Mouse (Mus musculus): Measurements from ENCODE around the gene Ppm1h. TPM values are rescaled to one million over a fixed set of nuclear protein-coding genes. Genes with fewer than 3 reads are reported as not detected.

Gene Ppm1h
- polyA plus RNA-seq, 1 experiment from 2014 or later: 5.9 TPM

DNA sequence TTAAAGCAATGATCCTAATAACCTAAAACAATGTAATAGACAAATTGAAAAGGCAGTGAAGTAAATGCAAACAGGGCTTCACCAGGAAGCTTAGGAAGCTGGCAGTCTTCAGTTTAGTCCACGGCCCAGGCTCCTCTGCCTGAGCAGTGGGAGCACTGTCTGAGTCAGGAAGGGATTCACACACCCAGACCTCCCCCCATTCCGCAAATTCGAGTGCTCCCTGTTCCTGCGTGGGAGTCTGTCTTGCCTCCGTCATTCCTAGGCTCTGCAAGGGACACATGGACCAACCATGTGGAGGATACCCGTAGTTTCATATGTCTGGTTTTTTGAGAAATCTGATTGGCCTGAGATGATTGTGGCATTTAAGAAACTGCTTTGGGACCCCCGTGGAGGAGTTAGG, 67.6 kb downstream of the Ppm1h start:
- Histone ChIP-seq H3K4me3 (ENCODE audit: low read depth, low read length) (no peak overlapping the region), H3K27me3 (ENCODE audit: control insufficient read depth, insufficient read depth, low read length) (no peaks in the 10 kb centered on the region), H3K36me3 (ENCODE audit: control insufficient read depth, insufficient read depth, low read length) (no peaks in the 10 kb centered on the region), H3K9me3 (ENCODE audit: control insufficient read depth, low read length) (no peaks in the 10 kb centered on the region), H3K27ac (ENCODE audit: low read depth, low read length) (no peak overlapping the region), H3K4me2 (no peak overlapping the region), H3K4me1 (ENCODE audit: control insufficient read depth, insufficient read depth, low read length) (no peaks in the 10 kb centered on the region), H3K9ac (ENCODE audit: low read length) (no peak overlapping the region)
- 81% methylated on average over 7 of the region's 7 CpGs for WGBS
- ATAC-seq (ENCODE audit: low FRiP score) (no peak), DNase-seq (ENCODE audit: low spot score, missing footprints) (no peak)

DNA sequence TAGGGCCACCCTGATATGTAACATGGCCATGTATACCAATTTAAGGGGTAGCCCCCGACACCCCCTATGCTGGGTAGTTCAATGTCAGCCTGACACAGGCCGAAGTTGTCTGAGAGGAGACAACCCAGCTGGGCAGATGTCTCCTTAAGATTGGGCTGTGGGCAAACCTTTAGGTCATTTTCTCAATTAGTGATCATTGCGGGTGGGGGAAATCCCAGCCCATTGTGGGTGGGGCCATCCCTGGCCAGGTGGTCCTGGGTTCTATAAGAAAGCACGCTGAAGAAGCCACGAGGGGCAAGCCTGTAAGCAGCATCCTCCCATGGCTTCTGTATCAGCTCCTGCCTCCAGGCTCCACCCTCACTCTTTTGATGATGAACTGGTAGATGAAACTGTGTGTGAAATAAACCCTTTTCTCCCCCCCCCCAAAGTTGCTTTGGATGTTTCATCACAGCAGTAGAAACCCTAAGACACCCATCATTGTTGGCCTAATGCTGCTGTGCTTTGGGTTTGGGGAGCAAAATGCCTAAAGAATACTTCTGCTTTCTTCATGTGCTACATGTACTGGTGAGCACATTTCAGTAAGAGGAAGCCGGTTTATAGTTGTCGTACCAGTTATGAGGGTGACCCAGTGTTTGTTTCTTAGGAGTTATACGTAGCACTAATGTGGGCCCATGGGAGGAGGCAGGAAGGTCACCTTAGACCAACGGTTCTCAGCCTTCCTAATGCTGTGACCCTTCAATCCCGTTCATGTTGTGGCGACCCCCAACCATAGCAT, 68.8 kb downstream of the Ppm1h start:
- no peak overlapping the region for H3K27ac ChIP-seq (ENCODE audit: low read depth, low read length)
- H3K4me3 ChIP-seq (ENCODE audit: low read depth, low read length): no peak overlapping the region
- H3K4me2 ChIP-seq: no peak overlapping the region
- no peak for DNase-seq (ENCODE audit: low spot score, missing footprints)
- no peaks in the 10 kb centered on the region for H3K27me3 ChIP-seq (ENCODE audit: control insufficient read depth, insufficient read depth, low read length)
- ATAC-seq (ENCODE audit: low FRiP score): peak; percentile 57; the same call in 1 of the 2 replicates
- no peaks in the 10 kb centered on the region for H3K9me3 ChIP-seq (ENCODE audit: control insufficient read depth, low read length)
- WGBS: 90% methylated on average over 11 of the region's 11 CpGs
- no peak overlapping the region for H3K9ac ChIP-seq (ENCODE audit: low read length)
- no peaks in the 10 kb centered on the region for H3K36me3 ChIP-seq (ENCODE audit: control insufficient read depth, insufficient read depth, low read length)
- no peaks in the 10 kb centered on the region for H3K4me1 ChIP-seq (ENCODE audit: control insufficient read depth, insufficient read depth, low read length)

DNA sequence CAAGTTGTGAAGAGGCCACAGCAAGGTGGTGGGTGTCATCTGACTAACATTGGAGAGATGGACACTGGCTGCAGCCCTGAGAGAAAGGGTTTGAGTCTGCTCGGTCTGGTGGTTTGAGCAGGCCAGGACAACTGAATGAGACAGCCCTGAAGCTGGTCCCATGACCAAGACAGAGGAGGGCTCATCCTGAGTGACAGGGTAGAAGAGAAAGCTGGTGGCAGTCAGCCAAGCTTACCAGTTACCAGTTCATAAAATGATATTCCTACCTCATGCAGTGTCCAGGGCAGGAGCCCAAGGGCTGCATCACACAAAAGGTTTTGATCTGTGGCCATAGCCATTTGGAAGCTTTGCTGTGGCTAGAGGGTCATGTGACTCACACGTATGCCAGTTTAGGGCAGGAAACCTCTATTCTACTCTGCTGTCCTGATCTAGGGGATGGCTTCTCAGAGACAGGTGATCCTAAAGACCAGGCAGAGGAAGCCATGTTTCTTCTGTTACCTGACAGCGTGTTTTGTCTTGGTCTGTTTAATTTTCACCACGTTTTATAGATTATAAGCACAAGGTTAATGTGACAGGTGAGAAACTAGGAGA, 69.9 kb downstream of the Ppm1h start:
- ATAC-seq (ENCODE audit: low FRiP score): 0 out of 2 replicates have a peak, but pooled peaks have one; percentile 17
- 87% methylated on average over 4 of the region's 4 CpGs for WGBS
- Histone ChIP-seq H3K9ac (ENCODE audit: low read length) (no peak overlapping the region), H3K4me1 (ENCODE audit: control insufficient read depth, insufficient read depth, low read length) (peaks cover 3% of the 10 kb centered on the region; the same call in 1 of the 2 replicates), H3K4me2 (no peak overlapping the region), H3K27me3 (ENCODE audit: control insufficient read depth, insufficient read depth, low read length) (no peaks in the 10 kb centered on the region), H3K27ac (ENCODE audit: low read depth, low read length) (no peak overlapping the region), H3K36me3 (ENCODE audit: control insufficient read depth, insufficient read depth, low read length) (no peaks in the 10 kb centered on the region), H3K9me3 (ENCODE audit: control insufficient read depth, low read length) (no peaks in the 10 kb centered on the region), H3K4me3 (ENCODE audit: low read depth, low read length) (no peak overlapping the region)
- no peak for DNase-seq (ENCODE audit: low spot score, missing footprints)

DNA sequence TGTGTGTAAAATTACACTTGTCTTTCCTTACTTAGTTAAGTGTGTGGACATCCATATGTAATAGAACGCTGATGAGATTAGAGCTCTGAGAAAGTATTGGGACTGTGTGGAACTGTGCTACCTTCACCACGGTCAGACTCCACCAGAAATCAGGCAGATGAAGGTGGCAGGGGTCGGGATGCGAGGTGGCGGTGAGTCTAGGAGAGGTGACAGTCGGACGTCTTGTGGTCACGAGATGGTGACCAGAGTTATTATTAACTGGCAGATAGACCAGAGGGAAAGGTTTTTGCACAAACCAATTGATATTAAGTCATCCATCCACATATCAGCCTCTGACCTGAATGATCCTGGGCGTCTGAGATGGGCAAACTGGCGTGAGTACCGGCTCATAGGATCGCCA, 70.5 kb downstream of the Ppm1h start:
- ATAC-seq (ENCODE audit: low FRiP score) (no peak), DNase-seq (ENCODE audit: low spot score, missing footprints) (no peak)
- Histone ChIP-seq H3K4me1 (ENCODE audit: control insufficient read depth, insufficient read depth, low read length) (peaks cover 7% of the 10 kb centered on the region; the same call in 1 of the 2 replicates), H3K27ac (ENCODE audit: low read depth, low read length) (no peak overlapping the region), H3K36me3 (ENCODE audit: control insufficient read depth, insufficient read depth, low read length) (no peaks in the 10 kb centered on the region), H3K27me3 (ENCODE audit: control insufficient read depth, insufficient read depth, low read length) (no peaks in the 10 kb centered on the region), H3K4me3 (ENCODE audit: low read depth, low read length) (no peak overlapping the region), H3K9ac (ENCODE audit: low read length) (no peak overlapping the region), H3K4me2 (no peak overlapping the region), H3K9me3 (ENCODE audit: control insufficient read depth, low read length) (no peaks in the 10 kb centered on the region)
- 92% methylated on average over 12 of the region's 12 CpGs for WGBS

DNA sequence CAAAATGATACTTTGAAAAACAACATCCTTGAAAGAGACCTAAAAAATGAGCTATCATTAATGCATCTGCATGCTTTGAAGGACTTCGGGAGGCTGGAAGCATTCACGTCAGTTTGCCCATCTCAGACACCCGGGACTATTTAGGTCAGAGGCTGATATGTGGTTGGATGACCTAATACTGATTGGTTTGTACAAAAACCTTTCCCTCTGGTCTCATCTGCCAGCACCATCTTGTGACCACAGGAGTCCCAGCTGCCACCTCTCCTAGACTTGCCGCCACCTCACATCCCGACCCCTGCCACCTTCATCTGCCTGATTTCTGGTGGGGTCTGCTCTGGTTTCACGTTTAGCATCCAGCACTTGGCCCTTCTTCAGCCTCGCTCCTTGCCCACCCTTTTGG, 71.3 kb downstream of the Ppm1h start:
- H3K9me3 ChIP-seq (ENCODE audit: control insufficient read depth, low read length): no peaks in the 10 kb centered on the region
- H3K36me3 ChIP-seq (ENCODE audit: control insufficient read depth, insufficient read depth, low read length): no peaks in the 10 kb centered on the region
- H3K4me2 ChIP-seq: no peak overlapping the region
- no peak overlapping the region for H3K4me3 ChIP-seq (ENCODE audit: low read depth, low read length)
- no peaks in the 10 kb centered on the region for H3K27me3 ChIP-seq (ENCODE audit: control insufficient read depth, insufficient read depth, low read length)
- H3K27ac ChIP-seq (ENCODE audit: low read depth, low read length): no peak overlapping the region
- H3K4me1 ChIP-seq (ENCODE audit: control insufficient read depth, insufficient read depth, low read length): peaks cover 7% of the 10 kb centered on the region; the same call in 1 of the 2 replicates
- H3K9ac ChIP-seq (ENCODE audit: low read length): no peak overlapping the region
- no peak for DNase-seq (ENCODE audit: low spot score, missing footprints)
- ATAC-seq (ENCODE audit: low FRiP score): no peak
- 88% methylated on average over 7 of the region's 7 CpGs for WGBS

DNA sequence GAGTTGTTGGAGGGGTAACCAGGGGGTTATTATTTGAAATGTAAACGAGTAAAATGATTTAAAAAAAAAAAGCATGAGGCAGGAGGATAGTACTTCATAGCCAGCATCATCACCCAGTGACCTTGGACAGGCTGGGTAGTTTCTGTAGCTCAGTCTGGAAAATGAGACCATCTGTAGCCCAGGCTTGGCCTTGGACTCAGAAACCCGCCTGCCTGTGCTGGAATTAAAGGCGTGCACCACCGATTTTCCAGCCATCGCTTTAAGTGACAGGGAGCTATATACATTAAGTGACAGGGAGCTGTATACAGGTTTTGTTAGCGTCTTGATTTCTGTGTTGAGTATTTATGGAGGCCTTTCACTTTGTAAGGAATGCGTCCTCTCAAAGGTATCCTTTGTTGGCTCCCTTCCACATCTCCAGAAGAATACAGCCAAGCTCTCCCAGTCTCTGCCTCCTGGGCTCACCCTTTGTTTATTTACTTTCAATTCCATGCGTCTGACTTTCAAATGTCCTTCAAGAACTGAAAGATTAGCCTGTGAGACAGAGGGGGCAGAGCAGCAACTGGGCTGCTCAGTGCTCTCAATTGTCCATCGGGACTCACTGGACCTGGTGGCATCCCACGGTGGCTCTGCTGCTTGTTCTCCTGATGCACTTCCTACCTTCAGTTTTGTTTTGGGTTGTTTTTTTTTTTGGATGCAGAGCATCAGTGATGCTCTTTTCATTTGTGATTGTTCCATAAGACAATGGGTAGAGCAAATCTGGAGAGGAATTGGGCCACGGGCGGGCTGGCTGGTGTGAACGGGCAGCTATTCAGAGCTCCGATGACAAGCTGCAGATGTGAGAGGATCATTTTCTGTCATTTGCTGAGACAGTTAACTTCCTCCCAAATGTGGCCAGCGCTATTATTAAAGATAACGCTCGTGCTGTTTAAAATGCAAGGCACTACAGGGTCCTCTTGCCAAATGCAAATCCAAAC, 74.7 kb downstream of the Ppm1h start:
- WGBS: 33% methylated on average over 17 of the region's 17 CpGs
- DNase-seq (ENCODE audit: low spot score, missing footprints) (peak; percentile 85), ATAC-seq (ENCODE audit: low FRiP score) (peak; percentile 35; the same call in 1 of the 2 replicates)
- no peaks in the 10 kb centered on the region for H3K9me3 ChIP-seq (ENCODE audit: control insufficient read depth, low read length)
- no peaks in the 10 kb centered on the region for H3K27me3 ChIP-seq (ENCODE audit: control insufficient read depth, insufficient read depth, low read length)
- H3K9ac ChIP-seq (ENCODE audit: low read length): no peak overlapping the region
- no peaks in the 10 kb centered on the region for H3K36me3 ChIP-seq (ENCODE audit: control insufficient read depth, insufficient read depth, low read length)
- H3K27ac ChIP-seq (ENCODE audit: low read depth, low read length): no peak overlapping the region
- H3K4me3 ChIP-seq (ENCODE audit: low read depth, low read length): no peak overlapping the region
- H3K4me1 ChIP-seq (ENCODE audit: control insufficient read depth, insufficient read depth, low read length): peaks cover 7% of the 10 kb centered on the region; the same call in 1 of the 2 replicates
- no peak overlapping the region for H3K4me2 ChIP-seq

DNA sequence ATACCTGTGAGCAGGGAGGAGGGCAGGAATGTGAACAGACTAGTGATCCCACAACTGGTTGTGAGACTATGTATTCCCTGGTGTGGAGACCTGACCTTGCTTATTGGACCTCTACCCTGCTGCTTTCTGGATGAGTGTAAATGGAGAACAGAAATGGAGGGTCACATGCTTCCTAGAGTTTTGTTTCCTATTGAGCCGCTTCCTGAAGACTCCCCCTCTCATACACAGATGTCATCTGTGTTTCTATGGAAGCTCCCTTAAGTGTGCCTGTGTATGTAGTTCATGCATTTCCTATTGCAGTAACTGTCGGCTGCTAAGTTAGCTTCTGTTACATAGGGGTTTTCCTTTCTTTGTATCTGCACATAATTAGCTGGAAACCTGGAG, 75.4 kb downstream of the Ppm1h start:
- Histone ChIP-seq H3K4me3 (ENCODE audit: low read depth, low read length) (no peak overlapping the region), H3K27me3 (ENCODE audit: control insufficient read depth, insufficient read depth, low read length) (no peaks in the 10 kb centered on the region), H3K27ac (ENCODE audit: low read depth, low read length) (no peak overlapping the region), H3K9me3 (ENCODE audit: control insufficient read depth, low read length) (no peaks in the 10 kb centered on the region), H3K36me3 (ENCODE audit: control insufficient read depth, insufficient read depth, low read length) (no peaks in the 10 kb centered on the region), H3K9ac (ENCODE audit: low read length) (no peak overlapping the region), H3K4me1 (ENCODE audit: control insufficient read depth, insufficient read depth, low read length) (peaks cover 7% of the 10 kb centered on the region; the same call in 1 of the 2 replicates), H3K4me2 (no peak overlapping the region)
- ATAC-seq (ENCODE audit: low FRiP score) (no peak), DNase-seq (ENCODE audit: low spot score, missing footprints) (no peak)
- 66% methylated on average over 2 of the region's 2 CpGs for WGBS

DNA sequence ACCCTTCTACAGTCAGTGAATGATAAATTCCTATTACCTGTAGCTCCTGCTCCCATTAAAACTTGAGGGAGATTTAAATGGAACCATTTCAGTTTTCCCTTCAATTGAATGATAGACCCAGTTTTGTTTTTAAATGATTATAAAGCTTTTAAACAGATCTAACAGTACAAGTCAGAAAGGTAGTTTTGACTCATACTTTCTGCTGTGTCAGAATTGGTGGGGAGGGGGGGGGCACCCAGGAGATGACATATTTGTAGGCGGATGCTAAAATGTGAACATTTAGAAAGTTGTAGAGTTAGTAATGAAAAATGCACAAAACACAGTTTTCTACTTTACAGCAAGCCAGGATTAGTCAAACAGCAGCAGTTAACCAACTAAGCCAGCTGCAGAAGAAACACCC, 76.4 kb downstream of the Ppm1h start:
- Histone ChIP-seq H3K4me2 (no peak overlapping the region), H3K36me3 (ENCODE audit: control insufficient read depth, insufficient read depth, low read length) (no peaks in the 10 kb centered on the region), H3K4me1 (ENCODE audit: control insufficient read depth, insufficient read depth, low read length) (peaks cover 7% of the 10 kb centered on the region; the same call in 1 of the 2 replicates), H3K27ac (ENCODE audit: low read depth, low read length) (no peak overlapping the region), H3K27me3 (ENCODE audit: control insufficient read depth, insufficient read depth, low read length) (no peaks in the 10 kb centered on the region), H3K9ac (ENCODE audit: low read length) (no peak overlapping the region), H3K4me3 (ENCODE audit: low read depth, low read length) (no peak overlapping the region), H3K9me3 (ENCODE audit: control insufficient read depth, low read length) (no peaks in the 10 kb centered on the region)
- WGBS: 86% methylated on average over 1 of the region's 1 CpGs
- DNase-seq (ENCODE audit: low spot score, missing footprints) (no peak), ATAC-seq (ENCODE audit: low FRiP score) (no peak)

Measured in midbrain, embryonic 11.5 days (tissue).